8 mouse cellular contexts compared by ENCODE assay signal in genomic region chr1:43934416-43934810, GRCm38 (mm10). TPM values are rescaled to one million over a fixed set of nuclear protein-coding genes. Genes with fewer than 3 reads are reported as not detected.
DNase-seq lines count a peak whose midpoint lies in the region; ATAC-seq lines count a peak whose summit lies in the region.

No protein-coding gene starts in this region.

- H3K27me3 ChIP-seq in kidney, embryonic 14.5 days (ENCODE audit: control insufficient read depth, insufficient read depth, low read length) = no peaks in the 10 kb centered on the region
- no peaks in the 10 kb centered on the region for H3K27me3 ChIP-seq in hindbrain, embryonic 12.5 days
- no peaks in the 10 kb centered on the region for H3K27me3 ChIP-seq in midbrain, embryonic 14.5 days (ENCODE audit: control insufficient read depth, insufficient read depth, low read length)

- no peaks in the 10 kb centered on the region for H3K9me3 ChIP-seq in kidney, embryonic 14.5 days (ENCODE audit: control insufficient read depth, low read length)
- no peaks in the 10 kb centered on the region for H3K9me3 ChIP-seq in hindbrain, embryonic 12.5 days (replicated peaks)
- no peaks in the 10 kb centered on the region for H3K9me3 ChIP-seq in midbrain, embryonic 14.5 days (ENCODE audit: control insufficient read depth, low read length)

- peaks cover 9% of the 10 kb centered on the region; the same call in 1 of the 2 replicates for H3K4me1 ChIP-seq in kidney, embryonic 14.5 days (ENCODE audit: control insufficient read depth, insufficient read depth, low read length)
- peaks cover 11% of the 10 kb centered on the region for H3K4me1 ChIP-seq in hindbrain, embryonic 12.5 days
- H3K4me1 ChIP-seq in midbrain, embryonic 14.5 days (ENCODE audit: control insufficient read depth, insufficient read depth, low read length) = peaks cover 9% of the 10 kb centered on the region

- peak overlapping the region; percentile 95 for H3K27ac ChIP-seq in kidney, embryonic 14.5 days (ENCODE audit: low read depth, low read length)
- H3K27ac ChIP-seq in hindbrain, embryonic 12.5 days = peak overlapping the region; percentile 94
- H3K27ac ChIP-seq in midbrain, embryonic 14.5 days (replicated peaks; ENCODE audit: low read depth, low read length) = peak overlapping the region; percentile 86

- peak overlapping the region; percentile 99 for H3K4me3 ChIP-seq in kidney, embryonic 14.5 days (ENCODE audit: low read length)
- peak overlapping the region; percentile 97 for H3K4me3 ChIP-seq in hindbrain, embryonic 12.5 days
- H3K4me3 ChIP-seq in midbrain, embryonic 14.5 days (replicated peaks; ENCODE audit: low read depth, low read length) = peak overlapping the region; percentile 99

- no peaks in the 10 kb centered on the region for H3K36me3 ChIP-seq in kidney, embryonic 14.5 days (ENCODE audit: control insufficient read depth, insufficient read depth, low read length)
- no peaks in the 10 kb centered on the region for H3K36me3 ChIP-seq in hindbrain, embryonic 12.5 days
- H3K36me3 ChIP-seq in midbrain, embryonic 14.5 days (ENCODE audit: control insufficient read depth, insufficient read depth, low read length) = no peaks in the 10 kb centered on the region

- ATAC-seq in kidney, embryonic 14.5 days (ENCODE audit: low FRiP score, low TSS enrichment) = no peak
- ATAC-seq in hindbrain, embryonic 12.5 days (ENCODE audit: low FRiP score) = no peak
- ATAC-seq in midbrain, embryonic 14.5 days (ENCODE audit: low FRiP score, low TSS enrichment) = no peak
- no peak for ATAC-seq in inflammation-experienced regulatory T-cells, adult 6 months

- H3K4me2 ChIP-seq in kidney, embryonic 14.5 days (replicated peaks; ENCODE audit: low read depth, low read length) = peak overlapping the region; percentile 49
- H3K4me2 ChIP-seq in hindbrain, embryonic 12.5 days (replicated peaks) = peak overlapping the region; percentile 60
- peak overlapping the region; percentile 68 for H3K4me2 ChIP-seq in midbrain, embryonic 14.5 days (ENCODE audit: low read length)

- no peak for DNase-seq in kidney, postnatal 14 days
- peak; percentile 45 for DNase-seq in adipocyte (ENCODE audit: low spot score)
- peak; percentile 29 for DNase-seq in midbrain, embryonic 14.5 days
- no peak for DNase-seq in cerebellum, postnatal 14 days
- DNase-seq in gastrocnemius, postnatal 25 days = no peak

- 2% methylated on average over 17 of the region's 17 CpGs for WGBS in kidney, embryonic 14.5 days
- 4% methylated on average over 17 of the region's 17 CpGs for WGBS in hindbrain, embryonic 12.5 days
- 2% methylated on average over 17 of the region's 17 CpGs for whole genome bisulfite sequencing in midbrain, embryonic 14.5 days

- H3K9ac ChIP-seq in kidney, embryonic 14.5 days (ENCODE audit: low read depth, low read length) = peak overlapping the region; percentile 97
- H3K9ac ChIP-seq in hindbrain, embryonic 12.5 days = peak overlapping the region; percentile 98
- peak overlapping the region; percentile 97 for H3K9ac ChIP-seq in midbrain, embryonic 14.5 days (replicated peaks; ENCODE audit: low read length)

RNA-seq across cellular contexts. Expression of gene Tpp2, which starts 1.0 kb away (rescaled TPM):
- 41.2 and 63.0 TPM in 2 replicates for polyA plus RNA-seq in kidney, embryonic 14.5 days (2014; fragmentation: Nextera tagmentation; extraction: Ambion mirVana)
- 64.0 and 70.9 TPM in 2 replicates for polyA plus RNA-seq in hindbrain, embryonic 12.5 days (2016; fragmentation: Nextera tagmentation; extraction: Ambion mirVana)
- 37.7 and 56.3 TPM in 2 replicates for polyA plus RNA-seq in midbrain, embryonic 14.5 days (2014; fragmentation: Nextera tagmentation; extraction: Ambion mirVana)
- total RNA-seq in gastrocnemius, postnatal 25 days (2021) = 10 to 100 TPM; 32.6 to 33.1 TPM
- 100 to 1,000 TPM; 116 to 130 (median 128) TPM for polyA plus RNA-seq in inflammation-experienced regulatory T-cells, adult 6 months (2017; shearing (Covaris generic))

Comparison
In these comparisons a context has a peak if more than half of its experiments do, and no peak if none do; other contexts are left out.
1. DNase-seq: peak in adipocyte (single experiment) and midbrain, embryonic 14.5 days (single experiment); none in kidney, postnatal 14 days (single experiment), cerebellum, postnatal 14 days (0 of 2) and gastrocnemius, postnatal 25 days (single experiment).
2. Peak in every context shown above with its lines, with median percentiles within 50 percentile points of each other: H3K27ac ChIP-seq, H3K4me2 ChIP-seq, H3K4me3 ChIP-seq and H3K9ac ChIP-seq.